Mouse (Mus musculus) hindlimb bud, embryonic 11.5 days (tissue): Measurements from ENCODE around the gene Olfr1441.

Experiments used
- DNase-seq: peaks from one replicate; pipeline ENCODE4 v3.0.0-alpha.2; 2012; ENCODE audit warnings: low read depth, low spot score; ENCODE audit errors: extremely low spot score

The Olfr1441 gene

GRCm38 (mm10) chr19:12462851-12463721, 45.9 kb downstream of the Olfr1441 start:
- no peak for DNase-seq

DNA sequence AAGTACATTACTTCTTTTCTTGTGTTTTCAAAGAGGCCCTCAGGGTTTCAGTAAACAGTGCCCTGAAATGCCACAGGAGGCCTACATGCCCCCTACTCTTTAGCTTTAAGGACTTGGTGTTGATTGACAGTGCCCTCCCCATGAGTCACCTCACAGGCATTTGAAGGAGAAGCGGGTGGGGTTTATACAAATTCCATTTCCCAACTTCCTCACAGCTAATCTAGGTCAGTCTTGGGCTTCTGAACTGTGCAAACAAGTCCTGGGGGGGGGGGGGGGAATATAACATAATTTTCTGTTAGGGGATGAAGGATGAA, 46.4 kb downstream of the Olfr1441 start:
- DNase-seq = no peak

GRCm38 (mm10) chr19:12464127-12464526, 46.9 kb downstream of the Olfr1441 start:
- DNase-seq = no peak

GRCm38 (mm10) chr19:12464674-12465073, 47.4 kb downstream of the Olfr1441 start:
- DNase-seq = no peak

GRCm38 (mm10) chr19:12465530-12466144, 48.4 kb downstream of the Olfr1441 start:
- DNase-seq = no peak

DNA sequence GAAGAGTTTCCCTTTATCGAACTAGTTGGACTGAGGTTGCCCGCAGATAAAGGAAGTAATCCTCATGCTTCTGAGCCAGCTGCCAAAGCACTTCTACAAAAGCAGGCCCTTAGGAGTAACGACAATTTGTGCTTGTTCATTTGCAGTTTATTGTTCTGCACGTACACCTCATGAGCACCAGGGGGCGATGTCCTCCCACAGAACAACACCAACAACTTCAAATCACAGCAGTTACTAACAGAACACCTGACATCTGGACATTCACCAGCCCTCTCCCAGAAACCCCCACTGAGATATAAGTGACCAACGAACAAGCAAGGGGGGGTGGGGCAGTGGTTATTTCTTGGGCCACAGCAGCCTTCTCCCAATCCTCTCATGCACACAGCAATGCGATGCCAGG, 49.0 kb downstream of the Olfr1441 start:
- DNase-seq = no peak

GRCm38 (mm10) chr19:12467436-12467835, 50.2 kb downstream of the Olfr1441 start:
- no peak for DNase-seq

DNA sequence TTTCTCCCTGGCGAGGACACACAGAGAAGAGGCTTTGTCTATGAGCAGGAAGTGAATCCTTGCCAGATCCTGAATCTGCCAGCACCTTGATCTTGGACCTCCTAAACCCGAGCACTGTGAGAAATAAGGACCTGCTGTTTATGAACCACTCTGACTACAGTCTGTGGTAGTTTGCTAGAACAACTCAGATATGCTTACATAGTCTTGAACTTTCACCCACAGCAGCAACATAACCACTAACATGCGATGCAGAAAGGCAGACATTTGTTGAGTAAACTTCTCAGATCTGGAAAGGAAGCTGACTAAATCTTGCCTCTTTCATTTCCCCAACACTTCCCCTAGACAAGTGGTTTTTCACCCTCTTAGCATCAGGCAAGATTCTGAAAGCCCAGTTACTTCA, 54.6 kb downstream of the Olfr1441 start:
- DNase-seq = no peak

DNA sequence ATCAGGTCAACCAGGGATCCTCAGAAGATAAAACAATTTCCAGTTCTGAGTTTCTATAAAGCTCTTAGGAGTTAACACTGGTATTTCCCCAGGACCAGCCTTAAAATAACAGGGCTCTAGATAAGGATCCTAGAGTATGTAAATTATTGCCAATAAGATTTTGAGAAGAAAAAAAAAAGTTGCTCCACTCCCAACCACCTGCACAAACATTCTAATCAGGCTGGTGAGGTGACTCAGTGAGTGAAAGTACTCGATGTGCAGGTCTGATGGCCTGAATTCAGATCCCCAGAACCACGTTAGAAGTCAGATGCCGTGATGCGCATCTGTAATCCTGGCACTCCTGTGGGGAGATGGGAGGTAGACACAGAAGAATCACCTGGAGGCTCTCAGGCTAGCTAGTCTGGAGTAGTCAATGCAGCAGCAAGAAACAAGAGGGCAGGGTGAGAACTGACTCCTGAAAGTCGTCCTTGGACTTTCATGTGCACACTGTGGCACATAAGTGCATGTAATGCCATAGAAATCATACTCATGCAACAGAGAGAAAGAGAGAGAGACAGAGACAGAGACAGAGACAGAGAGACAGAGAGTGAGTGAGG, 55.2 kb downstream of the Olfr1441 start:
- DNase-seq = no peak
